Mouse (Mus musculus) left cerebral cortex, postnatal 4 days (tissue): Measurements from ENCODE around the gene Brox. TPM values are rescaled to one million over a fixed set of nuclear protein-coding genes. Genes with fewer than 3 reads are reported as not detected.

Experiments
- DNase-seq: peaks from one replicate; pipeline ENCODE4 v3.0.0-alpha.2; 2022
- intact Hi-C: fragments of 180-260 bp; cut with DNase I; formaldehyde crosslinking; loops from one replicate; pipeline ENCODE4 v1.15.1; 2025
- total RNA-seq, 2 experiments: library from RNA; stranded (reverse); gene quantifications; 2 replicates each; pipeline ENCODE4 v1.2.3; 2021

The Brox gene
- total RNA-seq, 2 experiments from 2014 or later = 86.1 to 96.9 TPM

DNA sequence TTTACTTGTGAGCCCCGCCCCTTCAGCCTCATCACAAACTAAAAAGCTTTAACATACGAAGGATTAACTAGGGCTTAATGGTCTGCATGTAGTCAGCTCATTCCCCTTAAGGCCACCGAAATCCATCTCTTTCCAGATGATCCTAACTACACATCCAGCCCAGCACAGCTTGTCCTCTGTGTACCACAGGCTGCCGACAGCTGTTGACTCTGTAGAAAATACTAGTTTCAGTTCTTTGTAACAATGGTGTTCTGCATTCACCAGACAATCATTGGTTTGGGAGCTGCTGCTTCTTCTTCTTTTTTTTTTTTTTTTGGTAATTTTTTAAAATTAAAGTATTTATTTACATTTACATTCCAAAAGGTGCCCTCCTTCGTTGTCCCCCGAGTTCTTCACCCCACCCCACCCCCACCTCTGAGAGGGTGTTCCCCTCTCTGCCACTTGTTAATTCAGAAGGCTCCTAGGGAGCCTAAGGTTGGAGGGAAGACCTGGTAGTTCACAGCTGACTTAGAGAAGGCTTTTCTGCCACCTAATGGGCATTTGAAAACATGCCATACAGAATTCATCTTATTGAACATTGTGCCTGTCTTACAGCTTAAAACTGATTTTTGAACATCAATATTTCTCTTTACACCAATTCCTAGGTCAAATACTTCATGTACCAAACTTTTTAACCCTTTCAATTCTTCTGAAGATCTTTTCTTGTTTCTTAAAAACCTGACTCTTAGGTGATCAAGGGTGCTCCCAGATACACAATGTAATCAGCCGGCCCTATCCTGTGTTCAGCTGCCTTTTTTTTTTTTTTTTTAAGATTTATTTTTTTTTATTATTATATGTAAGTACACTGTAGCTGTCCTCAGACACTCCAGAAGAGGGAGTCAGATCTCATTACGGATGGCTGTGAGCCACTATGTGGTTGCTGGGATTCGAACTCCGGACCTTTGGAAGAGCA lies 23.9 kb downstream of the Brox start:
- DNase-seq = no peak
- intact Hi-C loops = no loop called here

DNA sequence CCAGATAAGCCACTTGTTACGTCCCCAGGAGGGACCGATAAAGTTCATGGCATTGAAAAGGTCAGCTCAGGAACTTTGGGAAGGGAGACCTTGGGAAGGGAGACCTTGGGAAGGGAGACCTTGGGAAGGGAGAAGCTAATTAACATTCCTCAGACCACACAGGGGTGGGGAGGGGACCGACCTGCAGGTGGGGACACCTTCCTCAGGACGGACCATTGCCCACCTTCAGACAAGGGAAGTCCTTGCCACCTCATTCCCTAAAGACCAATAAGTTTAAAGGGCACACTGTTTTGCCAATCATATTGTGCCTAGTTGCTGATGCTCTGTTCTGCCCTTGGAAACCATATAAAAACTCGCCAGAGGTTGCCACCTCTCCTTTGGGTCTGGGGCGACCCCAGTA lies 29.4 kb downstream of the Brox start:
- DNase-seq = no peak
- intact Hi-C loops = loop anchor here (10.0 kb wide), 1 partner anchor 713 kb away; no protein-coding TSS in a partner anchor

DNA sequence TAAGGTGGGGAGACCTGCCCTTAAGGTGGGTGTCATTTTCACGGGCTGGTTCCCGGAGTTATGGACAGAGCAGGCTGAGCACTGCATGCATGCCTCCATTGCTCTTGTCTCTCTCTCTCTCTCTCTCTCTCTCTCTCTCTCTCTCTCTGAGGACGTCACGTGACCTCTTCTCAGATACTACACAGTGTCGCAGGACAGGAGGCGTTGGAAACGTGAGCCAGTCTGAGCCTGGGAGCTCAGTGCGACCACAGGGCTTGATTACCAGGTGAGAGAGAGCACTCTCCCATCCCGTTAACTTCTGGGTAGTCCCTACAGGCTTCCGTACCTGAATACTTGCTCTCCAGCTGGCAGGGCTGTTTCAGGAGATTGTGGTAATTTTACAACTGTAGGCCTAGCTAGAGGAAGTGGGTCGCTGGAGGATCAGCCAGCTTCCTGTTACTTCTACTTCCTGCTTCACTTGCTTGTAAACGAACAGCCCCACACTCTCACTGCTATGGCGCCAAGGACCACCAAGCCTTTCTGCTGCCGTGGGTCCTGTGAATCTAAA lies 31.1 kb downstream of the Brox start:
- intact Hi-C loops = loop anchor here (10.0 kb wide), 1 partner anchor 711 kb away; no protein-coding TSS in a partner anchor
- DNase-seq = no peak

DNA sequence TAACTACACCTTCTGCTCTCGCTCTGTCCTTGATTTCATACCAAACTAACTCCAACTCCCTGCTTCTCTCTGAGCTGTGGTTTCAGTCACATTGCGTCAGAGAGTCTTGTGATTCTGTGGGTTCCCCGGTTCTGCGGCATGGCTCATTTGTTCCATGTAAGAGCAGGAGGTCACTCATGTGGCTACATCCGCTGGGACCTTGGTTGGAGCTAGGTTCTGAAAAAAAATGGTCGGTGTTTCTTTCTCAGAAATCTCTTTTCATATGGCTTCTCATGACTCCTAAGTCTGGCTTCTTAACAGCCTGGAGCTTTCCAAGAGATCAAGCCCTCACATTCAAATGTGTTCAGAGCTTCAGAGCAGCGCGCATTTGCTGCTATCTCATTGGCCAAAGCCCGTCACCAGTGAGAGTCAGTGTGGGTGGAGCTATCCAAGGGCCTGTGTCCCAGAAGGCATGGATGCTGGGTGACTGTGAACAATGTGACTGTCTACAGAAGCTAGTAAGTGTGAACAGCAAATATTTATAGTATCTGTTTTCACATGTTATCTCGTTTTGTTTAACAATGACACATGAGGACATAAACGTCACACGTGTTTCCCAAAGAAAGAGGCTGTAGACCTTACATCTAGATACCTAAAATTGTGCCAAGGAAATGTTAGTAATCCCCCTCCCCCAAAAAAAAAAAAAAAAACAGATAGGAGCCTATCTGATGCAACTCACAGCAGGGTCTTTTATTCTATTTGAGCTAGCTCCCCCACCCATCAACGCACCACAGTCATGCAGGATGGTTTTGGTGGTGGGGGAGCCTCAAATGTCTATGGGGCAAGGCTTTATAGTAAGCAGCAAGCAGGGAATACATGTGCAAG lies 32.7 kb downstream of the Brox start:
- intact Hi-C loops = loop anchor here (10.0 kb wide), 1 partner anchor 710 kb away; no protein-coding TSS in a partner anchor
- DNase-seq = no peak

DNA sequence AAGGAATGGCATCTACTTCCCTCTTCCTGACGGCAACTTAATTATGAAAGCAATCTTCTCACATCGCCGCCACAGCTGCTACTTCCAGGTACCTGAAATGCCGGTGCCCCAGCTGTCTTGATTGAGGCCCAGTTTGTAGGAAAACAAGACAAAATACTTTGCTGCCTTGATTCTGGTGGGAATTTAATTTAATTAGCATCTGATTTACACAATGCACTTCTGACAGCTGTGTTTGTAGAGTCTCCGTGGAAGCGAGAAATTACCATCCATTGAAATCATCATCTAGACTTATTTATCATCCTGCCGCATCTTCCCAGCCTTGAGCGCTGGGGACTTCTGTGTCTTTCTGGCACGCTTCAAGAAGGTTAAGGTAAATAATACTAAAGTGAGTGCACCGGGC lies 44.5 kb downstream of the Brox start:
- no peak for DNase-seq
- intact Hi-C loops = no loop called here

DNA sequence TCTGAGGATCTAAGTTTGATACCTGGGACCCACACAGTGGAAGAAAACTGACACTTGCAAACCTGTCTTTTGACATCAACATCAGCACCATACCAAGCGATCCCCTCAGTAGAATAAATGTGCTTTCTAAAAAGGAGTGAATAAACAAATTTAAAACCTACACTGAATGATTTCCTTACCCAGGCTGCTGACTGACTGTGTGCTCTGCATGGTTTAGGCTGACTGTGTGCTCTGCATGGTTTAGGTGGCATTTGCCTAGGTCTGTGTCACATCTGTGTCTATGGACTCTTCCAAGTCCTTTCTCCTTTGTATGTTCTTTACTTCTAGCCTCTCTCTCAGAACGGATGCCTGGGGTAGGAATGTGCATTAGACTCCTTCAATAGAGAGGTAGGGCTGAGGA lies 45.3 kb downstream of the Brox start:
- intact Hi-C loops = no loop called here

DNA sequence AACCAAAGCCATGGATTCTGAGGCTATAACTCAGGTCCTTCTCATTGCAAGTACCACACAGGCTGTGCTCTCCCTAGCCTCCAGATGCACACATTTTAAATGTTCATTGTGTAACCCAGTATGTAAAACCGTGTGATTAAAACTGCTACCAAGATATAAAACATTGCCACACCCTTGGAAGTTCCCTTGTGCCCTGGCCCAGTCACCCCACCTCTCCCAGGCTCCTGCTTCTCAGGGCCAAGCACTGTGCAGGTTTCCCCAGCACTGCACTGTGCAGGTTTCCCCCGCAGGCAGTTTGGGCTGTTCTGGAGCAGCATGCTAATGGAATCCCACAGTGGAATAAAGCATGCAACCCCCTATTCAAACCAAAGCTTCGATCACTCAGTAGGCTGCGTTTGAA lies 46.5 kb downstream of the Brox start:
- intact Hi-C loops = no loop called here
- no peak for DNase-seq

More for the DNA sequence above, 45.3 kb downstream of the Brox start:
- no peak for DNase-seq

DNA sequence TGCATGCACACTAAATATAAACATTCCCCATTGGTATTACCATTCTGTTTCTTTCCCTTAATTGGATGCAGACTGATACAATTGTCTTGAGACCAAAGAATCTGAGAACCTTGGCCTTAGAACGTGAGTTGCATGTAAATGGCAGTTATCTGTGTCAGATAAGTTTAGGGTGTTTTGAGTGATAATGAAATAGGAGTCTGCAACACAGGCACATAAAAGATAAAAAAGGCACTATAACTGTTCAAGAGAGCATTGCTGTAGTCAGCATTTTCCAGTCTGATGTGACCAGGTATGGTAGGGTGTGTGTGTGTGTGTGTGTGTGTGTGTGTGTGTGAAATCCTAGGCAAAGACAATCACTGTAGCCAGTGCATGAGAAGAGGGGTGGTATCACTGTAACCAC lies 48.9 kb downstream of the Brox start:
- intact Hi-C loops = no loop called here
- no peak for DNase-seq

DNA sequence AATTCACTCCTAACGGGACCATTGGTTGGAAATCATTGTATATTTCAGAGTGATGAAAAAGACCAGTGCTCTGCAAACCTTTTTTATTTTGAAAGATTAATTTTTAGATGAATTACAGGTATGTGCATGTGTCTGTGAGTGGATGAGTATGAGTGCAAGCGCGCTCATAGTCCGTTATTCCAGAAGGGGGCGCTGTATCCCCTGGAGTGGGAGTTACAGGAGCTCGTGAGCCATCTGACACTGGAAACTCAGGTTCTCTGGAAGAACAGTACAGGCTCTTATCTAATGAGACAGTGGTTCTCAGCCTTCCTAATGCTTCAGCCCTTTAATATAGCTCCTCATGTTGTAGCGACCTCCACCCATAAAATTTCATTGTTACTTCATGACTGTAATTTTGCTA lies 53.8 kb downstream of the Brox start:
- no peak for DNase-seq
- intact Hi-C loops = no loop called here

DNA sequence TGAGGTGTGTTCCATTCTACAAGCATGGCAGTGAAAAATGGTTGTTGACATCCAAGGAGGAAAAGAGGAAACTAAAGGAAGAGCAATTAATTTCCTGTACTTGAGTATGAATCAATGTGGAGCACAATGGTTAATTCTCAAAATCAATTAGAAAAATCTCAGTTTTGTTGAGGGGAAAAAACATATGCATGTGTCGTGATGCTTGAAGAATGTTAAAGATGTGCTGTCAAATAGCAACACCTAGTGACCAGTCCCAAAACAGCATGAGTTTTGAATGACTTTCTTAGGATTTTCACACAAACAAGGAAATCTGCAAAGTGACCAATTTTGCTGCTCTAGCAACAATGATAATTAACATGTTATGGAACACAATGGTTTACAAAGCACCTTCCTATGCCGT lies 59.2 kb downstream of the Brox start:
- intact Hi-C loops = loop anchor here (10.0 kb wide), 1 partner anchor 673 kb away; the partner anchor contains the start of gene Capn8
- no peak for DNase-seq

DNA sequence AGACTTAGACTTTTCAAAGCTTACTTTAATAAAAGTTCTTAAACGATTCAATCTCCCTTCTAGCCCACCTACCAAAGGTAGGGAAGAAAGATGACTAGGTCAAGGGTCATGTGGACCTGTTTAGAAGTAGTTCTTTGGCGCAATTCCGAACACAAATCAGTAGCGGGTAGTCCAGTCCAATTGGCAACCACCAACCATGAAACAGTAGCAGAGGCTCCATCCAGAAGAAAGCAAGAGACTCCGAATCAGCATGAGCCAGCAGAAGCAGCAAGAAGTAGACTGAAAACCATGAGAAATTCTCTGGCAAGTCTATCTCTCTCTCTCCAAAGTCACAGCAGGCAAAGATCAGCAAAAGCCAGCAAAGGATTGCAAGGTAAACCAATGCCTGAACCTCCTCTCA lies 60.6 kb downstream of the Brox start:
- intact Hi-C loops = loop anchor here (10.0 kb wide), 1 partner anchor 672 kb away; the partner anchor contains the start of gene Capn8

DNA sequence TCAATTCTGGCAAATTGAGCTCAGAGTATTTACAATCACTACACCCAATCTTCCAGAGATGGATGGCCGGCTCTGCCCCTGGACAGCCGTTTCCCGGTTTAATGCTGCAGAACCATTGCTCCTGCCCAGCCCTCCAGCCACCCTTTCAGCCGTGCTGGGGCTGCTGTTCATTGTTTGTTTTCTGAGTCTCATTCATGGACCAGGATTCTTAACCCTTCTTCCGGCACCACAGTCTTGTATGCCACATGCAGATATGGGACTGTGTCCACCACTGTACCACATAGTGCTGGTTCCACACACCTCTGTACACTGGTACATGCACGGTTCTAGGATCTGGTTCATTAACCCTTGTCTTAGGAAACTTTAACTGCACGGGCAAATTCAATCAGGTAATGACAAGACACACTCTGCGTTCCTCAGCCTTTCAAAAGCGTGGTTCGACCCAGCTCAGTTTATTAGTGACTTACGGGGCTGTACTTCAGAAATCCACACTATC lies 63.3 kb downstream of the Brox start:
- DNase-seq = no peak
- intact Hi-C loops = loop anchor here (10.0 kb wide), 1 partner anchor 669 kb away; the partner anchor contains the start of gene Capn8

More for the DNA sequence above, 60.6 kb downstream of the Brox start:
- DNase-seq = no peak

DNA sequence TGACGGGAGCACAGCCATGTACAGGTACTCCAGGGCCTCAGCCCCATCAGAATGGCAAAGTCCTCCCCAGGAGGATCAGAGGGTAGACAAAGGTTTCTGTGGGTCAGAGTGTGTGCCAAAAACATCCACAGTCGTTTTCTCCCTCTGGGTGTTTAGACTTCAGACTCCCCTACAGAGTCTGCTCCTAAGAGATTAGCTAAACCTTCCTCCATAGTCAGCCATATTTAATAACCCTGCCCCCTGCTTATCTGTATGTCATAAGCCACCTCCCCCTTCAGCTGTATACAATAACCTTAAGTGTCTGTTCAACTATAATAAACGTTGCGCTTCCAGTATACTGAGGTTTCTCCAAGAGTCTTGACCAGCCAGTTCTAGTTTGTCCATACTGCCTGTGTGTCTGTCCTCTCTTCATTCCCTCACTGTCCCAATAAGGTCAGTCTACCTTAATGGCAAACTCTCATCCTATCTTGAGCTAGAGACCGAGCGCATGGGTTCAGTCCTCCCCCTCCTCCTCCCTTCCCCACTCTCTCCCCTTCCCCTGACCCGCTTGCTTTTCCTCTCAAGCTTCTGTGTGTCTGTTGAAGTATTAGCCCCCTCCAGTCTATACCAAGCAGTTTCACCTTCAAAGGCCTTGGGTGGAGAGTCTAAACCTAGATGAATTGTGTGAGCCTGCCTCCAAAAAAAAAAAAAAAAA lies 63.9 kb downstream of the Brox start:
- intact Hi-C loops = loop anchor here (10.0 kb wide), 1 partner anchor 668 kb away; the partner anchor contains the start of gene Capn8
- no peak for DNase-seq

DNA sequence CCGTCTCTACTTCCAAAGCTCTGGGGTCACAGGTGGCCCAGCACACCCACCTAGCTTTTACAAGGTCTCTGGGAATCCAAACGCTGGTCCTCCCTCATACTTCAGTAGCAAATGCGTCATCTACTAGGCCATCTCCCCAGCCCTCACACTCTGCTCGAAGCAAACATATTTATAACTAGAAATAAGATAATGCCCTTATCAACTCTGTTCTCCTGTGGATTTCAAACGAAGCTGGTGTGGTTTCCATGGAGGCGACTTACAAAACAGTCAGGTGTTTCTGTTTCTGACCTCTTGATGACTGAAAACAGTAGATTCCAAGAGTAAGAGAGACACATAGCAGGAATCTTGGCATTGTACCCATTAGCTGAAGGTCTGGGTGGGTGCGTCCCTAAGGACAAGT lies 69.6 kb downstream of the Brox start:
- intact Hi-C loops = no loop called here
- no peak for DNase-seq

Other genes starting within 250 kb of the Brox start
- gene Disp1, start 75.7 kb downstream of the Brox start, total RNA-seq = 1 to 10 TPM; 7.0 to 9.2 TPM
- gene Aida, start 679 bp downstream of the Brox start, total RNA-seq = 10 to 100 TPM; 69.5 to 90.3 TPM
- 100 to 1,000 TPM; 210 to 221 TPM for gene Mia3, start 72.3 kb upstream of the Brox start, total RNA-seq
- gene Taf1a, start 91.7 kb upstream of the Brox start, total RNA-seq = 10 to 100 TPM; 21.1 to 24.0 TPM
- gene Hhipl2, start 120.9 kb upstream of the Brox start, total RNA-seq = under 1 TPM in 1 of 2 experiments, not detected in 1; 0.22 TPM